Mouse (Mus musculus) heart, adult 8-10 months (tissue): ENCODE measurements around the gene Vax1. TPM values are rescaled to one million over a fixed set of nuclear protein-coding genes. Genes with fewer than 3 reads are reported as not detected.

ENCODE experiments used
- total RNA-seq, 4 experiments: library from RNA; stranded (reverse); gene quantifications; 2 replicates each; pipeline ENCODE4 v1.2.4; 2022

The Vax1 gene
- total RNA-seq, 4 experiments from 2014 or later, result not detected

Other genes starting within 250 kb of the Vax1 start
- under 1 TPM in 1 of 4 experiments, not detected in 3; 0.28 TPM for gene Eno4, start 226.6 kb downstream of the Vax1 start, total RNA-seq
- 10 to 100 TPM; 14.7 to 21.9 (median 17.6) TPM for gene Hspa12a, start 226.4 kb downstream of the Vax1 start, total RNA-seq
- 1 to 10 TPM; 2.1 to 3.4 (median 2.6) TPM for gene Shtn1, start 94.0 kb downstream of the Vax1 start, total RNA-seq
- not detected for gene Kcnk18, start 49.2 kb upstream of the Vax1 start, total RNA-seq
- gene Slc18a2, start 90.8 kb upstream of the Vax1 start, total RNA-seq, result under 1 TPM; 0.69 to 0.97 (median 0.92) TPM
- 100 to 1,000 TPM; 215 to 326 (median 253) TPM for gene Rps12-ps3, start 152.2 kb upstream of the Vax1 start, total RNA-seq
- 10 to 100 TPM; 21.7 to 23.3 (median 23.0) TPM for gene Pdzd8, start 175.7 kb upstream of the Vax1 start, total RNA-seq